Mouse (Mus musculus) stomach, embryonic 16.5 days (tissue): ENCODE data around the gene B2m. TPM values are rescaled to one million over a fixed set of nuclear protein-coding genes. Genes with fewer than 3 reads are reported as not detected.

Experiments
- ATAC-seq: fragments of 200-750 bp; cut with Nextera tagmentation; 2 replicates; pipeline ENCODE4 v1.8.0; 2017; ENCODE audit warnings: moderate number of reproducible peaks, moderate TSS enrichment; ENCODE audit not compliant: insufficient read depth, low FRiP score
- H3K27ac ChIP-seq: fragments of 300-500 bp; sonication (generic); 2 replicates; pipeline ENCODE4 v1.5.1; 2014; ENCODE audit warnings: low read length
- H3K27me3 ChIP-seq: fragments of 300-500 bp; sonication (generic); 2 replicates; pipeline ENCODE4 v1.6.1; 2014; ENCODE audit warnings: low read length, control low read depth, mixed read lengths; ENCODE audit not compliant: control insufficient read depth, insufficient read depth
- H3K36me3 ChIP-seq: fragments of 300-500 bp; sonication (generic); 2 replicates; pipeline ENCODE4 v1.6.1; 2014; ENCODE audit warnings: low read length; ENCODE audit not compliant: control insufficient read depth, insufficient read depth
- H3K4me1 ChIP-seq: fragments of 300-500 bp; sonication (generic); 2 replicates; pipeline ENCODE4 v1.6.1; 2014; ENCODE audit warnings: low read length, control low read depth, mixed read lengths; ENCODE audit not compliant: control insufficient read depth, insufficient read depth
- H3K4me2 ChIP-seq: fragments of 300-500 bp; sonication (generic); 2 replicates; pipeline ENCODE4 v1.6.1; 2014; ENCODE audit warnings: low read depth, low read length, mixed read lengths
- H3K4me3 ChIP-seq: fragments of 300-500 bp; sonication (generic); replicated peaks from 2 replicates; pipeline ENCODE4 v1.5.1; 2014; ENCODE audit warnings: mild to moderate bottlenecking, low read length
- H3K9ac ChIP-seq: fragments of 300-500 bp; sonication (generic); 2 replicates; pipeline ENCODE4 v1.6.1; 2014; ENCODE audit warnings: low read length
- H3K9me3 ChIP-seq: fragments of 300-500 bp; sonication (generic); replicated peaks from 2 replicates; pipeline ENCODE4 v1.6.1; 2016; ENCODE audit warnings: low read length, control low read depth; ENCODE audit not compliant: control insufficient read depth
- WGBS: fragments of 180-500 bp; shearing (Covaris S2); extraction: QIAGEN DNeasy Blood & Tissue Kit; methylation state at CpG from one replicate; pipeline ENCODE4 v1.1.7; 2014; 5-methylcytosine and 5-hydroxymethylcytosine counted together
- polyA plus RNA-seq: library from polyadenylated mRNA; unstranded; fragments of >200 nt; fragmentation: Nextera tagmentation; extraction: Ambion mirVana; gene quantifications from 2 replicates; pipeline ENCODE4 v1.2.1, GENCODE M21; 2015

The B2m gene
- polyA plus RNA-seq, 1 experiment from 2014 or later, result 395 TPM

DNA sequence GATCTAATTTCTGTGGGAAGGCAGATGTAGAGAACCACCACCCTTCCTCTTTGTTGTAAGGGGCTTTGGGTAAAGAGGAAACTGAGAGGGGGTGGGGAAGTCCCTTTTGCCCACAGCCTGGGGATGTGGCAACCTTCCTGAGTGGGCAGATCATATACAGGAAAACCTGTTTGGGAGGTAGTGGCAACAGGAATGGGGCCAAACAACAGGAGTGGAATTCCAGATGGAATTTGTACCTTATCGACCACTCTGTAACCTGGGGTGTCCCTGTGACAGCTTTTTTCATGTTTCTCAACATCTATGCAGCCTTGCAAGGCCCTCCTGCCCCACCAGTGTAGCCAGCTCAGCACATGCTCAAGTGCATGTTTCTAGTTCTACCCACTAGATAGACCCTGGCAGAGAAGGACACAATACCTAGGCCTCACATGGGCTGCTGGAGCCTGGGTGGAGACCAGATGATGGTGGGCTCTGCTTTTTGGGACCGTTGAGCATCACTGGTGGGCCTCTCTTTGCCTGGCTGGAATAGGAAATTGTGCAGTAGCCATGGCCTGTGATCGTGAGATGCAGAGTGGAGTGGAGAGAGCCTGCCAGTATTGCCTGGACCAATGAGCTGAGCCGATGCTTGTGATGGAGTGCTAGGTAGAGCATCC lies 8.7 kb downstream of the B2m start:
- no peak for ATAC-seq
- Histone ChIP-seq H3K36me3 (no peaks in the 10 kb centered on the region), H3K4me3 (no peak overlapping the region), H3K9ac (no peak overlapping the region), H3K4me1 (no peaks in the 10 kb centered on the region), H3K4me2 (no peak overlapping the region), H3K27ac (no peak overlapping the region), H3K27me3 (no peaks in the 10 kb centered on the region), H3K9me3 (no peaks in the 10 kb centered on the region)
- 86% methylated on average over 4 of the region's 4 CpGs for WGBS

DNA sequence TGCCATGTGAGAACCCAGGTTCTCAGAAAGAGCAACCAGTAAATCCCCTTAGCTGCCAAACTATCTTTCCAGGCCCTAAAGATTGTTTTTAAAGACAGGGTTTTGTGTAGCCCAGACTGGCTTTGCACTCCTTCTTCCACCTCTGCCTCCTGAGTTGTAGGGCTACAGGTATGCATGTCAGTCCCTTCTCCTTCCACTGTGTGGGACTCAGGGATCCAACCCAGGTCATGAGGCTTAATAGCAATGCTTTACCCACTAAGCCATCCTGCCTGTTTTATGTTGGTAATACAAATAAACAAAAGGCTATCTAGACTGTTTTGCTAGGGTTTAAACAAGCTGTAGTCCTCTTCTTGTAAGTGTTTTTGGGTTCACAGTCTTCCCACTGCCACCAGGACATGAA lies 10.1 kb downstream of the B2m start:
- H3K9ac ChIP-seq, result no peak overlapping the region
- no peak overlapping the region for H3K27ac ChIP-seq
- no peak overlapping the region for H3K4me2 ChIP-seq
- no peaks in the 10 kb centered on the region for H3K4me1 ChIP-seq
- no peaks in the 10 kb centered on the region for H3K36me3 ChIP-seq
- H3K27me3 ChIP-seq, result no peaks in the 10 kb centered on the region
- H3K4me3 ChIP-seq, result no peak overlapping the region
- no peaks in the 10 kb centered on the region for H3K9me3 ChIP-seq
- ATAC-seq, result no peak

- Histone ChIP-seq H3K36me3 (no peaks in the 10 kb centered on the region), H3K4me2 (no peak overlapping the region), H3K4me3 (no peak overlapping the region), H3K4me1 (no peaks in the 10 kb centered on the region), H3K9me3 (no peaks in the 10 kb centered on the region), H3K27me3 (no peaks in the 10 kb centered on the region), H3K27ac (peak overlapping the region; percentile 64), H3K9ac (no peak overlapping the region)
- WGBS, result 29% methylated on average over 6 of the region's 6 CpGs
- ATAC-seq, result peak; percentile 66
Measured at GRCm38 (mm10) chr2:122158362-122158802, 10.9 kb downstream of the B2m start.

GRCm38 (mm10) chr2:122159667-122160066 lies 12.2 kb downstream of the B2m start:
- no peaks in the 10 kb centered on the region; the same call in 1 of the 2 replicates for H3K4me1 ChIP-seq
- no peak overlapping the region for H3K9ac ChIP-seq
- no peak for ATAC-seq
- no peak overlapping the region for H3K4me3 ChIP-seq
- no peak overlapping the region for H3K4me2 ChIP-seq
- no peaks in the 10 kb centered on the region for H3K36me3 ChIP-seq
- H3K27ac ChIP-seq, result no peak overlapping the region
- H3K9me3 ChIP-seq, result no peaks in the 10 kb centered on the region
- WGBS, result 70% methylated on average over 6 of the region's 6 CpGs
- no peaks in the 10 kb centered on the region for H3K27me3 ChIP-seq

DNA sequence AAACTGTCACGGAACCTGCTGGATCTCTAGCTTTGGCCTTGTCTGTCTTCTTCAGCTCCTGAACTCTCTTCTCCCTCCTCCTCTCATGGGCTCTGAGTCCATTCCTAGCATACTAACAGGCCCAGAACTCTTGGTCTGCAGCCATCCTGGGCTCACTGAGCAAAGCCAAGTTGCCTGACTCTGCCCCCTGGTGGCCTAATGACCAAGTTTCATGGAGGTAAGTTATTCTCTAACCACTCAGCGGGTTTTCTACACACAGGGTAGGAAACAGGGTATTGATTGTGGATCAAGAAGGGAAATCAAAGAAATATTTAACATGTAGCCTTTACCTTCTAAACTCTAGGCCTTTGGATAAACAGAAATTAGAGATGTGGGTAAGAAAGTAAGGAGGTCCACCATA lies 13.2 kb downstream of the B2m start, which contains the start of gene Trim69:
Gene Trim69, plus strand, starts transcription at position 21 of the 400 bp plus-strand sequence.
- ATAC-seq, result no peak
- no peak within 1 kb of the TSS for H3K9ac ChIP-seq
- H3K27me3 ChIP-seq, result no peaks in the 10 kb centered on the region
- H3K4me2 ChIP-seq, result no peak within 1 kb of the TSS
- no peaks in the 10 kb centered on the region for H3K36me3 ChIP-seq
- H3K4me3 ChIP-seq, result no peak within 1 kb of the TSS
- H3K4me1 ChIP-seq, result no peaks in the 10 kb centered on the region; the same call in 1 of the 2 replicates
- no peaks in the 10 kb centered on the region for H3K9me3 ChIP-seq
- 41% methylated on average over 2 of the region's 2 CpGs for WGBS
- no peak within 1 kb of the TSS for H3K27ac ChIP-seq

DNA sequence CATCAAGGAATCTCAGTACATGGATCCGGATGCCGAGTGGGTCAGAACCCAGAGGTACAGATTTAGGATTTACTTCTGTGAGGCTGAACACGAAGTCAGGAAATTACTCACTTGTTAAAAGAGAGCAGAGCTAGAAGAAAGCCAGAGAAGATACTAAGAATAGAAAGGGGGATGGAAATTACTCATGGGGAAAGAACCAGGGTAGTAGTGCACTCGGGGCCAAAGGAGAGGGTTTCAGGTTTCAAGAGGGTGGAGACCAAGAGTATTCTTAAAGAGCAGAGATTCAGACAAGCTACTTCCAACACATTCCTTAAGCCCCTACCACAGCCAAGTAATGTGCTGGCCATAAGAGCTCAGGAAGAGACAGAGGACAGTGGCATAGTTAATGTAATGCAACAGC lies 14.1 kb downstream of the B2m start:
- Histone ChIP-seq H3K4me2 (no peak overlapping the region), H3K4me3 (no peak overlapping the region), H3K27me3 (no peaks in the 10 kb centered on the region), H3K9ac (no peak overlapping the region), H3K27ac (no peak overlapping the region), H3K4me1 (no peaks in the 10 kb centered on the region; the same call in 1 of the 2 replicates), H3K36me3 (no peaks in the 10 kb centered on the region), H3K9me3 (no peaks in the 10 kb centered on the region)
- ATAC-seq, result no peak
- WGBS, result 33% methylated on average over 4 of the region's 4 CpGs

GRCm38 (mm10) chr2:122162529-122162928 lies 15.0 kb downstream of the B2m start:
- no peak overlapping the region for H3K4me2 ChIP-seq
- H3K4me1 ChIP-seq, result no peaks in the 10 kb centered on the region; the same call in 1 of the 2 replicates
- H3K9me3 ChIP-seq, result no peaks in the 10 kb centered on the region
- no peak for ATAC-seq
- no peaks in the 10 kb centered on the region for H3K36me3 ChIP-seq
- WGBS, result 75% methylated on average over 2 of the region's 2 CpGs
- H3K27ac ChIP-seq, result no peak overlapping the region
- H3K9ac ChIP-seq, result no peak overlapping the region
- no peak overlapping the region for H3K4me3 ChIP-seq
- H3K27me3 ChIP-seq, result no peaks in the 10 kb centered on the region

DNA sequence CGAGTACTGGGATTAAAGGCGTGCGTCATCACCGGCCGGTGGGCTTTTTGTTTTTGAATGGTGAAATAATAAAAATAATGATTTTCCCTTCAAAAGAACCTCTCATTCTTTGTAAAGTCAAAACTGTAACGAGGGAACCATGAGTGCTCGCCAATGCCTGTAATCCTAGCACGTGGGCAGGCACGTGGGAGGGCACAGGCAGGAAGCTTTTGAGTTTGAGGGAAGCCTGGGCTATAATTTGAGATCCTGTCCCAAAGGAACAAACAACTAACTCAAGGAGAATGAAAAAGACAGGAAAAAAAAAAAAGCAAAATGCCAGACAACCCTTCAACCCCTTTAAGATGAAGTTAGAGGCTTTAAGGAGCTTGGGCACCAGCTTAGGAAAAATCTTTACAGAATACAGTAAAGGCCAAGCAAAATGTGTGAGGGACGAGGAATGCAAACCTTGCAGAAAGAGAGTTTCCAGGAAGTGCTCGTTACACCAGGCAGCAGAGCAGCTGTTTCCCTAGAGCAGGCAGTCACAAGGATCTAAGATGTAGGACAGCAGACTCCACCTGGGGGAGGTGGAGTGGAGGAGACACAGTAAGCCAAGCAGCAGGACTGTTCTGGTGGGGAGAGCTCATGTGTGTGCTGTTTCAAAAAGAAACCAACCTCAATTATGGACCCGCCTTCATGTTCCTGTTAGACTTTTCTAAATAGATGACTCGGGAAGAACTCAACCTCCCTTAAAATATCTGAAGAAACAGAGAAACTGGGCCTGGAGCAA lies 16.1 kb downstream of the B2m start:
- Histone ChIP-seq H3K27me3 (no peaks in the 10 kb centered on the region), H3K9me3 (no peaks in the 10 kb centered on the region), H3K4me3 (no peak overlapping the region), H3K4me2 (no peak overlapping the region), H3K9ac (no peak overlapping the region), H3K36me3 (no peaks in the 10 kb centered on the region), H3K27ac (no peak overlapping the region; the same call in 1 of the 2 replicates), H3K4me1 (no peaks in the 10 kb centered on the region; the same call in 1 of the 2 replicates)
- no peak for ATAC-seq
- 73% methylated on average over 13 of the region's 13 CpGs for WGBS

DNA sequence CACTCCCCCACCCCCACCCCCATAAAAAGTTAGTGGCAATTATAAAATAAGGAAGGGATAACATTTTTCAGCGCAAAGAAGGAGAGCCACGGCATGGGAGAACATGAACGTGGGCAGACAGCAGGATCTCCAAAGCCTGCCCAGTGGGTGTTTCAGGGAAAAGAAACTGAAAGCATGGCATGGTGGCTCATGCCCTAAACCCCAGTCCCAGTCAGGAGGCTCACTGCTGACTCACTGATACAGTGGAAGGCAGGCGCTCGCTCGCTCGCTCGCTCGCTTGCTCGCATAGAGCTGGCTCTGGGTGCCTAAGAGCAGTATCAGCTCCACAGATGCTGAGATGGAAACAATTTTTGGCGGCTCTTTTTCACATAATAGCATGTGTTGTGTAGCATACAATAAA lies 16.8 kb downstream of the B2m start:
- H3K27ac ChIP-seq, result no peak overlapping the region
- H3K4me2 ChIP-seq, result no peak overlapping the region
- H3K9me3 ChIP-seq, result no peaks in the 10 kb centered on the region
- H3K9ac ChIP-seq, result no peak overlapping the region
- H3K36me3 ChIP-seq, result no peaks in the 10 kb centered on the region
- no peaks in the 10 kb centered on the region for H3K27me3 ChIP-seq
- H3K4me3 ChIP-seq, result no peak overlapping the region
- ATAC-seq, result no peak
- H3K4me1 ChIP-seq, result no peaks in the 10 kb centered on the region; the same call in 1 of the 2 replicates
- WGBS, result 81% methylated on average over 11 of the region's 11 CpGs
